ENCODE assay signal across 8 mouse cellular contexts in the genomic region with DNA sequence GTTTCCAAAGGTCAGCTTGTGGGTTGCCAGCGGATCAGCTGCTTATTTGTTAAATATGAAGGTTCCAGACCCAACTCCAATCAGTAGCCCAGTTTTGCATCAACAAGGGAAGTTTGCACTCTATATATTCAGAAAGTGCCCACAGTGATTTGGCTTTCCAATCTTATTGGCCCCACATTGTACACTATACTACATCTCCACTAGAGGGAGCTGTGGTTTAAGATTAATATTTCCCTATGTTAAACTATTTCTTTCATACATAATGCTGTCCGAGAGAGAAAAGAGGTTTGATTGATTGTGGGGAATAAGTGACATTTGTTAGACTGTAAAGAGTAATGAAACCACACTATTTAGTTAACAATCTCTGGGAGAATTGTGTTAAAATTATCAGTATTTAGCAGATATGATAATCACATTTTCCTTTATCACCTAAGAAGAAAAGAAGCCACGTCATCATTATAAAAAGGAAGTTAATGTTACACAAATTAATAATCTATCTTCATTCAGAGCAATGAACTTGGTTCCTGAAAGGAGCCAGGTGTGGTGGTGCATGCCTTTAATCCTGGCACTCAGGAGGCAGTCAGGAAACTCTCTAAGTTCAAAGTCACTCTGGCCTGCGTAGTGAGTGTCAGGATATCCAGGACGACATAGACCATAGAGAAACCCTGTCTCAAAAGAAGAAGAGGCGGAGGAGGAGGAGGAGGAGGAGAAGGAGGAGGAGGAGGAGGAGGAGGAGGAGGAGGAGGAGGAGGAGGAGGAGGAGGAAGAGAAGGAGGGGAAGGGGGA. TPM values are rescaled to one million over a fixed set of nuclear protein-coding genes. Genes with fewer than 3 reads are reported as not detected.
A peak's percentile ranks its signal among the peaks of the same experiment; 100 is the strongest.
DNase-seq lines count a peak whose midpoint lies in the region; ATAC-seq and TF ChIP-seq lines count a peak whose summit lies in the region.

No protein-coding gene starts in this region.

- WGBS in heart, postnatal 0 days, result 41% methylated on average over 5 of the region's 6 CpGs

- H3K4me1 ChIP-seq in heart, postnatal 0 days (ENCODE audit: control insufficient read depth, insufficient read depth), result no peaks in the 10 kb centered on the region

- no peaks in the 10 kb centered on the region for H3K9me3 ChIP-seq in heart, postnatal 0 days (replicated peaks; ENCODE audit: control insufficient read depth, low read length)

- DNase-seq in heart, postnatal 0 days (ENCODE audit: low spot score), result peak; percentile 58
- no peak for DNase-seq in heart, postnatal 14 days
- DNase-seq in 3T3-L1 (ENCODE audit: low read depth, low spot score), result peak; percentile 67
- DNase-seq in Patski (ENCODE audit: low read depth, low spot score), result no peak
- no peak for DNase-seq in urinary bladder, adult 2 months (ENCODE audit: low spot score)
- no peak for DNase-seq in left cerebral cortex, adult 9 months (ENCODE audit: low spot score in 2 of 2)
- no peak for DNase-seq in adrenal gland, postnatal 14 days

- no peaks in the 10 kb centered on the region for H3K36me3 ChIP-seq in heart, postnatal 0 days (replicated peaks; ENCODE audit: control insufficient read depth, insufficient read depth, low read length)

- intact Hi-C loops in heart, postnatal 14 days (cut with DNase I), result loop anchor here (1.0 kb wide), 1 partner anchor 82 kb away; no protein-coding TSS in a partner anchor

- TF ChIP-seq CTCF in heart, postnatal 0 days (IDR thresholded peaks at IDR 0.05; ENCODE audit: low read depth), result peak; percentile 73
- peak; percentile 60 for TF ChIP-seq CTCF in Patski (IDR thresholded peaks at IDR 0.05)

- H3K27ac ChIP-seq in heart, postnatal 0 days (ENCODE audit: low read depth), result no peak overlapping the region

- H3K27me3 ChIP-seq in heart, postnatal 0 days (ENCODE audit: control insufficient read depth, insufficient read depth, low read length), result no peaks in the 10 kb centered on the region
- no peaks in the 10 kb centered on the region for H3K27me3 ChIP-seq in Patski

- no peak for TF ChIP-seq EP300 in heart, postnatal 0 days (IDR thresholded peaks at IDR 0.05; ENCODE audit: low read depth)

- H3K4me3 ChIP-seq in heart, postnatal 0 days (ENCODE audit: low read depth, low read length), result no peak overlapping the region

- POLR2A ChIA-PET in Patski (lab: Charles Lee), result no interaction called here

- CTCF ChIA-PET in Patski (lab: Charles Lee), result interaction anchor here (0.8 to 4.5 kb wide), 9 partner anchors 9 to 117 kb away, joined by 3 to 21 read pairs (median 3); a partner anchor contains a TSS

- no peak for ATAC-seq in heart, postnatal 0 days (ENCODE audit: insufficient read depth, low read depth)
- peak; percentile 47 for ATAC-seq in Patski
- ATAC-seq in hematopoietic stem cell, adult 5-6 weeks (replicated peaks in 1 of 2; ENCODE audit: insufficient read depth in 1 of 2, low FRiP score in 2 of 2, low TSS enrichment in 1 of 2, low read depth in 1 of 2, poor library complexity in 2 of 2, severe bottlenecking in 2 of 2), result peak; percentile 76 to 88

- H3K4me2 ChIP-seq in heart, postnatal 0 days (ENCODE audit: low read depth, low read length), result no peak overlapping the region

- H3K9ac ChIP-seq in heart, postnatal 0 days (replicated peaks; ENCODE audit: low read depth, low read length), result no peak overlapping the region

- in situ Hi-C loops in Patski (cut with MboI; ENCODE audit: low pct_unique_long_range_greater_than_20kb), result loop anchor here (10.0 kb wide), 1 partner anchor 742 kb away; no protein-coding TSS in a partner anchor

RNA-seq across cellular contexts. Expression of a gene that starts 44.8 kb away (rescaled TPM):
- 5.9 and 15.8 TPM in 2 replicates for total RNA-seq in heart, postnatal 0 days (2014; rRNA removed; ENCODE audit: low replicate concordance)
- 33.7 and 35.9 TPM in 2 replicates for polyA plus RNA-seq in heart, postnatal 0 days (2015; fragmentation: Nextera tagmentation; extraction: Ambion mirVana)
- 10 to 100 TPM; 23.6 to 27.4 TPM for total RNA-seq in heart, postnatal 14 days (2021)
- 6.8 TPM for polyA plus RNA-seq in Patski (2021)
- total RNA-seq in hematopoietic stem cell, adult 5-6 weeks (2017), result 32.5 and 39.1 TPM in 2 replicates
- 31.7 and 33.2 TPM in 2 replicates for polyA plus RNA-seq in urinary bladder, adult 2 months (2012; rRNA removed)
- total RNA-seq in adrenal gland, postnatal 14 days (2021), result 104 and 125 TPM in 2 replicates

RNA-seq across cellular contexts. Expression of a gene that starts 51.4 kb away (rescaled TPM):
- total RNA-seq in heart, postnatal 0 days (2014; rRNA removed; ENCODE audit: low replicate concordance), result 2.5 and 2.7 TPM in 2 replicates
- 2.7 and 2.8 TPM in 2 replicates for polyA plus RNA-seq in heart, postnatal 0 days (2015; fragmentation: Nextera tagmentation; extraction: Ambion mirVana)
- total RNA-seq in heart, postnatal 14 days (2021), result 1 to 10 TPM in 1 of 2 experiments, under 1 TPM in 1; 0.84 to 1.1 TPM
- polyA plus RNA-seq in Patski (2021), result 3.5 TPM
- total RNA-seq in hematopoietic stem cell, adult 5-6 weeks (2017), result 2.4 and 3.7 TPM in 2 replicates
- polyA plus RNA-seq in urinary bladder, adult 2 months (2012; rRNA removed), result 0.95 and 1.3 TPM in 2 replicates
- total RNA-seq in adrenal gland, postnatal 14 days (2021), result 0.37 and 0.56 TPM in 2 replicates

Comparison
In these comparisons a context has a peak if more than half of its experiments do, and no peak if none do; other contexts are left out.
1. DNase-seq: peak in heart, postnatal 0 days (single experiment) and 3T3-L1 (single experiment); none in heart, postnatal 14 days (0 of 2), Patski (single experiment), urinary bladder, adult 2 months (single experiment), left cerebral cortex, adult 9 months (0 of 2) and adrenal gland, postnatal 14 days (single experiment).